Mouse (Mus musculus): ENCODE measurements around the gene Spata31d1a. TPM values are rescaled to one million over a fixed set of nuclear protein-coding genes. Genes with fewer than 3 reads are reported as not detected.
A peak's percentile ranks its signal among the peaks of the same experiment; 100 is the strongest.

The Spata31d1a gene
- polyA plus RNA-seq, 1 experiment from 2014 or later: not detected

DNA sequence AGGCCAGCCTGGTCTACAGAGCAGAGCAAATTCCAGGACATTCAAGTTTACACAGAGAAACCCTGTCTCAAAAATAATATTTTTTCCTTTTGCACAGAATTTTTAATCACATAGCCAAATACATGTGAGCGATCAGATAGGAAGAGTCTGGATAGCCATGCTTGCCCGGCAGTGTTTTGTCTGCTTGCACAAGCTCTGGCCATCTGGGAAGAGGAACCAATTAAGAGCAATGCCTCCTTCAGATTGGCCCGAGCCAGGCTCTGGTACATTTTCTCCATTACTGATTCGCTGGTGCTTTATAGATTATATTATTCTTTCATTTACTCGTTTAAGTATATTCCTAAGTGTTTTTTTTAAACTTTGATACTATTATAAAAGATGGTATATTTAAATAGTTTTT is 42.4 kb downstream of the Spata31d1a start:
- Histone ChIP-seq H3K4me1 (replicated peaks) (peaks cover 4% of the 10 kb centered on the region; the same call in 1 of the 2 replicates), H3K9ac (replicated peaks) (no peak overlapping the region), H3K27me3 (no peaks in the 10 kb centered on the region), H3K27ac (no peak overlapping the region), H3K4me2 (no peak overlapping the region), H3K9me3 (no peaks in the 10 kb centered on the region), H3K36me3 (peaks cover 34% of the 10 kb centered on the region), H3K4me3 (replicated peaks) (no peak overlapping the region)
- ATAC-seq (ENCODE audit: insufficient number of reproducible peaks, insufficient read depth, low FRiP score, low TSS enrichment, low read depth): no peak
- WGBS: 88% methylated on average over 5 of the region's 5 CpGs

DNA sequence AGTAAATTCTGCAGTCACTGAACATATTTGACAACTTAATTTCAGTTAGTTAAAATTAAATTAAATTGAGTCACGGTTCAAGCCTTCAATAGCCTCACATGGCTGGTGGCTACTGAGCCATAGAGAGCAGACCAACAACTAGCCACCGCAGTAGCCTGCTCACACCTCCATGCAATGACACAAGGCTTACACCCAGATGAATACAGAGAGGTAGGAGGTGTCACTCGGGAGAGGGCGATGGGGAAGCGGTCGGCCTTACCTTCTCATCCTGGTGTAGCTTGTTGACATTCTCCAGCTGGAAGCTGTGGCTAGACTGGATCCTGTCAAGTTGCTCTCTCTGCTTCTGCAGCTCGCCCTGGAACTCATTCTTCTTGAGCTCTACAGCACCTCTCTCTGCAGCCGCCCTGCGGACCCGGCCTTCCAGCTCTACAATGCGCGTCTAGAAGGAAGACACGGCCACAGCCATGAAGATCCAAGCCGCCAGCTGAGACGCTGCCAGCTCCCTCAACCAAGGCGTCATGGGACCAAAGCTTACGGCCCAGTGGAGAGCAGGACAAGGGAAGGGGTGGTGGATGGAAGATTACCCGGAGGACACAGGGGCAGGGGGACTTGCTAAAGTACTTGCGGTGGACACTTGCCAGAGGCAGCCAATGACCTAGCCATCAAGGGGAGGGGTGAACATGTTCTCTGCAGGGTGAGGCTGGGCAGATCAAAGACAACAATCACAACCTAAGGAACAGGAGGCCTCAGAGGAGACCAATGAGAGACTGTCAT is 46.0 kb downstream of the Spata31d1a start:
- no peak overlapping the region for H3K4me3 ChIP-seq (replicated peaks)
- ATAC-seq (ENCODE audit: insufficient number of reproducible peaks, insufficient read depth, low FRiP score, low TSS enrichment, low read depth): no peak
- H3K27me3 ChIP-seq: no peaks in the 10 kb centered on the region
- no peak overlapping the region for H3K4me2 ChIP-seq
- H3K9me3 ChIP-seq: no peaks in the 10 kb centered on the region
- no peak overlapping the region for H3K27ac ChIP-seq
- no peak overlapping the region for H3K9ac ChIP-seq (replicated peaks)
- peaks cover 63% of the 10 kb centered on the region for H3K36me3 ChIP-seq
- WGBS: 92% methylated on average over 19 of the region's 19 CpGs
- H3K4me1 ChIP-seq (replicated peaks): peaks cover 4% of the 10 kb centered on the region; the same call in 1 of the 2 replicates

DNA sequence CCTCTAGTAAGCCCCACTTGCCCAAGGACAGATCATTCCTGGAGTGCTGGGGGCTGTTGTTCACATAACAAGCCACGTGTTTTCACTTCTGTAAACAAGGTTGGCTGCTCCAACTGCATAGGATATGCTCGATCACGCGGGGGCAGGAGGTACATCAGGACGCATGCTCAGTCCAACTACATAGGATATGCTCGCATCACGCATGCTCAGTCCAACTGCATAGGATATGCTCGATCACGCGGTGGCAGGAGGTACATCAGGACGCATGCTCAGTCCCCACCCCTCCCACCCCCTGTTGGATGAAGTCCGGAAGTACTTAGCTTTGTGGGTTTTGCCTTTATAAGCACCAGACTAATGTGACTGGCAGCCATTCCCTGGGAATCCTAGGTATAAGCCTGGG is 48.2 kb downstream of the Spata31d1a start:
- no peak for ATAC-seq (ENCODE audit: insufficient number of reproducible peaks, insufficient read depth, low FRiP score, low TSS enrichment, low read depth)
- Histone ChIP-seq H3K9me3 (no peaks in the 10 kb centered on the region), H3K27me3 (no peaks in the 10 kb centered on the region), H3K4me3 (replicated peaks) (no peak overlapping the region), H3K9ac (replicated peaks) (no peak overlapping the region), H3K4me2 (no peak overlapping the region), H3K4me1 (replicated peaks) (no peaks in the 10 kb centered on the region), H3K36me3 (peaks cover 70% of the 10 kb centered on the region), H3K27ac (no peak overlapping the region)
- WGBS: 95% methylated on average over 12 of the region's 12 CpGs

DNA sequence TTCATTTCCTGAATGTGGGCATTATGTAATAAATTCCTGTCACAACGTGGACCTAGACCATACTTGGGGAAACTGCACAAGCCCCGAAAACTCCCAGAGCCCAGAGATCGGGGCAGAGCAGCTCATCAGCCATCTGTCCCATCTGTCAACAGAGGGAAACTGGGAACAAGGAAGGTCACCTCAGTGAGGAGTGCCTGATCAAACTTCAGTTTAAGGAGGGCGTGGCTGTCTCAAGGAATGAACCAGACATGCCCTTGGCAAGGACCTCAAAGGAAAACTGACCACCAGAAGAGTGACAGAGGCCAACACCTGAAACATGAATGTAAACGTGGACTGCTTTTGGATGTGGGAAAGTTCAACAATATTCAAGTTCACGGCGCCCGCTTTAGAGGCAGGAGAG is 48.7 kb downstream of the Spata31d1a start:
- no peaks in the 10 kb centered on the region for H3K9me3 ChIP-seq

DNA sequence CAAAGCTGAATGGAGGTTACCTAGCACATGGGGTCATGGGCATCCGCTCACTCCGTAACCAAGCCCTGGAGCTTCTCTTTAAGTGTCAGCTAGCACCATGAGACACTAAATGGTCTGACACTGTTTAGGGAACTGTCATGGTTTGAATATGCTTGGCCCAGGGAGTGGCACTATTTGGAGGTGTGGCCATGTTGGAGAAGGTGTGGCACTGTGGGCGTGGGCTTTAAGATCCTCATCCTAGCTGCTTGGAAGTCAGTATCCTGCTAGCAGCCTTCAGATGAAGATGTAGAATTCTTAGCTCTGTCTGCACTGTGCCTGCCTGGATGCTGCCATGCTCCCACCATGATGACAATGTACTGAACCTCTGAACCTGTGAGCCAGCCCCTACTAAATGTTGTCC is 49.8 kb downstream of the Spata31d1a start:
- Histone ChIP-seq H3K9me3 (no peaks in the 10 kb centered on the region), H3K27me3 (no peaks in the 10 kb centered on the region), H3K4me2 (no peak overlapping the region), H3K9ac (replicated peaks) (no peak overlapping the region), H3K36me3 (peaks cover 70% of the 10 kb centered on the region), H3K4me3 (replicated peaks) (no peak overlapping the region), H3K27ac (no peak overlapping the region), H3K4me1 (replicated peaks) (peaks cover 6% of the 10 kb centered on the region; the same call in 1 of the 2 replicates)
- ATAC-seq (ENCODE audit: insufficient number of reproducible peaks, insufficient read depth, low FRiP score, low TSS enrichment, low read depth): no peak
- 96% methylated on average over 3 of the region's 3 CpGs for WGBS

More for the DNA sequence above, 48.7 kb downstream of the Spata31d1a start:
- no peak for ATAC-seq (ENCODE audit: insufficient number of reproducible peaks, insufficient read depth, low FRiP score, low TSS enrichment, low read depth)
- Histone ChIP-seq H3K27ac (no peak overlapping the region), H3K4me1 (replicated peaks) (peaks cover 5% of the 10 kb centered on the region; the same call in 1 of the 2 replicates), H3K4me2 (no peak overlapping the region), H3K4me3 (replicated peaks) (no peak overlapping the region), H3K27me3 (no peaks in the 10 kb centered on the region), H3K36me3 (peaks cover 70% of the 10 kb centered on the region), H3K9ac (replicated peaks) (no peak overlapping the region)
- 93% methylated on average over 8 of the region's 8 CpGs for WGBS

DNA sequence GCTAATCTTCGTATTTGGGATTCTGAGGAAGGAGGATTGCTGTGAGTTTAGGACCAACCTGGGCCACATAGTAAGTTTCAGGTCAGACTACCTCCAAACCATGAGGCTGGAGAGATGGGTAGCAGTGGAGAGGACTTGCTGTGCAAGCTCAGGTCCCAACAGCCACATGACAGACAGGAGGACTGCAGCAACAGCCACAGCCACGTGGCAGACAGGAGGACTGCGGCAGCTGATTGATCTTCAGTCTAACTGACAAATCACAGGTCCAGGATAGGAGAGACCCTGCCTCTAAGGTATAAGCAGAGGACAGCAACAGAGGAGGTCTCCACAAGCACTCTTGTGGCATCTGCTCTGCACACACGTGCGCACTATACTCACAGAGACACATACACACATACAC is 52.3 kb downstream of the Spata31d1a start:
- H3K9me3 ChIP-seq: no peaks in the 10 kb centered on the region
- no peak overlapping the region for H3K27ac ChIP-seq
- peaks cover 56% of the 10 kb centered on the region for H3K36me3 ChIP-seq
- no peak for ATAC-seq (ENCODE audit: insufficient number of reproducible peaks, insufficient read depth, low FRiP score, low TSS enrichment, low read depth)
- no peak overlapping the region for H3K4me2 ChIP-seq
- H3K9ac ChIP-seq (replicated peaks): no peak overlapping the region
- H3K4me1 ChIP-seq (replicated peaks): peaks cover 6% of the 10 kb centered on the region; the same call in 1 of the 2 replicates
- H3K27me3 ChIP-seq: no peaks in the 10 kb centered on the region
- 81% methylated on average over 5 of the region's 5 CpGs for WGBS
- H3K4me3 ChIP-seq (replicated peaks): no peak overlapping the region

DNA sequence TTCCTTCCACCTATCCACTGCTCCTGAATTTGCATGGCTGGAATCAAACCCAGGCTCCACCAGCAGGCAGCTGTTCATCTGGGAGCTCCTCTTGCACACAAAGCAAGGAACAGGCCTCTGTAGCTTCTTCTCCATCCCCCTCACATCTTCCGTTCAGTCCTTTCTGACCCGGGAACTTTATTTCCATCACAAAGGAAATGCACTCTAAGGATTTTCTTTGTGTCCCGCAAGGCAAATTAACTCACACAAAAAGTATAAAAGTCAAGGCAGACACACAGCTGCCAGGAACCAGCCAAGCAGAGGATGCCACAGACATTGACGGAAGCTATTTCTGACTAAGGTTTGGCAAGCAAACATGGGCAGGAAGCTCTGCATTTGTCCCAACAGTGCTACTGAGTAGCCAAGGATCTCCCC is 53.1 kb downstream of the Spata31d1a start:
- H3K4me1 ChIP-seq (replicated peaks): peaks cover 6% of the 10 kb centered on the region; the same call in 1 of the 2 replicates
- 69% methylated on average over 4 of the region's 4 CpGs for WGBS
- no peak overlapping the region for H3K4me3 ChIP-seq (replicated peaks)
- H3K9me3 ChIP-seq: no peaks in the 10 kb centered on the region
- peaks cover 48% of the 10 kb centered on the region for H3K36me3 ChIP-seq
- no peaks in the 10 kb centered on the region for H3K27me3 ChIP-seq
- H3K9ac ChIP-seq (replicated peaks): no peak overlapping the region
- no peak overlapping the region for H3K4me2 ChIP-seq
- H3K27ac ChIP-seq: 0 out of 2 replicates have a peak overlapping the region, but pooled peaks have one; percentile 23
- no peak for ATAC-seq (ENCODE audit: insufficient number of reproducible peaks, insufficient read depth, low FRiP score, low TSS enrichment, low read depth)

DNA sequence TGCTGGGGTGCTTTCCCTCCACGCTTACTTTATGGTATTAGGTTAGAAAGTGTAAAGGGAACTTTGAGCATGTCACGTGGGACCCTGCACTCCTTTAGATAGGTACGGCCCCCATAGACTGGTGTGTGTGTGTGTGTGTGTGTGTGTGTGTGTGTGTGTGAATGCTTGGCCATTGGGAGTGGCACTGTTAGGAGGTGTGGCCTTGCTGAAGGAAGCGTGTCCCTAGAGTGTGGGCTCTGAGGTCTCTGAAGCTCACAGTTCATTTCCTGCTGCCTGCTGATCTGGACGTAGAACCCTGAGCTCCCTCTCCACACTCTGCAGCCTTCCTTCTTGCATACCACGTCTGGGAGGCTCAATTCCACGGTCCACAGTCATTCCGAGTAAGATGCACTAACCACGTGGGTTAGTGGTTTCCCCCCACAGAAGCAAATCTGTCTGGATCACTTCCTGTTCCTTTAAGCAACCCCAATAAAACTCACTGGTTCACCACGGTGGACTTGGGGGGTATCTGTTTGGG is 53.8 kb downstream of the Spata31d1a start:
- ATAC-seq (ENCODE audit: insufficient number of reproducible peaks, insufficient read depth, low FRiP score, low TSS enrichment, low read depth): no peak
- no peak overlapping the region for H3K4me2 ChIP-seq
- peaks cover 7% of the 10 kb centered on the region; the same call in 1 of the 2 replicates for H3K4me1 ChIP-seq (replicated peaks)
- 60% methylated on average over 10 of the region's 10 CpGs for whole genome bisulfite sequencing
- no peaks in the 10 kb centered on the region for H3K27me3 ChIP-seq
- no peak overlapping the region for H3K9ac ChIP-seq (replicated peaks)
- H3K36me3 ChIP-seq: peaks cover 43% of the 10 kb centered on the region
- no peak overlapping the region for H3K4me3 ChIP-seq (replicated peaks)
- no peaks in the 10 kb centered on the region for H3K9me3 ChIP-seq
- H3K27ac ChIP-seq: 0 out of 2 replicates have a peak overlapping the region, but pooled peaks have one; percentile 23

DNA sequence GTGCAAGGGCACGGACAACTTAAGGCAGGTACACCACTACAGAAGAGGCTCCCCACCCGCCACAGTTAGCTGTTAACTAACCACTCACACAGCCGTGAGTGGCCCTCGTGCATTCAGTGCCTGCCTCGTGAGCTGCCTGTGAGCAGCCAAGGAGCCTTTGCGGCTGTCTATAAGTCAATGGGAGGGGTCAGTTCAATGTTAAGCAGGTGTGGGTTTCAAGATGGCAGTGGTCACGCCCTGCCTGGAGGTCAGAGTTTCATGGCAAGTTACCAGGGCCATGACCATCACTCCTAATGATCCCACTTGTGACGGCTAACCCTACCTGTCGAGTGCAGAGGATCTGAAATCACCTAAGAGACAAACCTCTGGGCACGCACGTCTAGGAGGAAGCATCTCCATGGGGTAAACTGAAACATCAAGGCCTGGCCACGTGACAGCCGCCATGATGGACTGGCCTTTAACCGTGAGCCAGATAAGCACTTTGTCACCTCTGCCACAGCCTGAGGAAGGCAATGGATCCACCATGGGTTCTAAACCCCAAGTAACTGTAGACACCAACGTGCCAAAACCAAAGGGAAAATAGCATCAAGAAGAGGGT is 54.3 kb downstream of the Spata31d1a start:
- H3K27me3 ChIP-seq: no peaks in the 10 kb centered on the region
- H3K36me3 ChIP-seq: peaks cover 40% of the 10 kb centered on the region
- H3K9me3 ChIP-seq: no peaks in the 10 kb centered on the region
- ATAC-seq (ENCODE audit: insufficient number of reproducible peaks, insufficient read depth, low FRiP score, low TSS enrichment, low read depth): no peak
- H3K9ac ChIP-seq (replicated peaks): no peak overlapping the region
- H3K4me2 ChIP-seq: no peak overlapping the region
- H3K4me1 ChIP-seq (replicated peaks): peaks cover 11% of the 10 kb centered on the region; the same call in 1 of the 2 replicates
- no peak overlapping the region for H3K27ac ChIP-seq
- no peak overlapping the region for H3K4me3 ChIP-seq (replicated peaks)
- WGBS: 89% methylated on average over 15 of the region's 15 CpGs

DNA sequence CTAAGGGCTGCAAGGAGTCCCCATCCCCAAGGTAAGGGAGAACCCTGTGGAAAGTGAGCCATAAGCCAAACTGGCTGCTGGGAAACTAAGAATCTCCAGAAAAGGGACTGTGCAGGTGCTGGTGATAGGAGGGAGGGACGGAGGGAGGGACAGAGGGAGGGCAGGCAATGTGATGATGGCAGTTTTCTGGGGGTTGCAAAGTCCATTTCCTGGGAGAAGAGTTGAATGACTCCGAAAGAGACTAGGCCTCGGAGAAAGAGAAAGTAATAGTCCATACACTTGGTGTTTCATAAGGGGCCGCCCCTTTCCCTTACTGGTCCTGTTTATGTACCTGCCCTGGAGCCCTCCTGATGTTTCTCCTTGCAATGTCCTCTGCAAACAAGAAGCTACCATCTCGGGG is 55.7 kb downstream of the Spata31d1a start:
- no peak overlapping the region for H3K4me2 ChIP-seq
- H3K9me3 ChIP-seq: no peaks in the 10 kb centered on the region
- no peak overlapping the region for H3K27ac ChIP-seq
- no peak for ATAC-seq (ENCODE audit: insufficient number of reproducible peaks, insufficient read depth, low FRiP score, low TSS enrichment, low read depth)
- no peak overlapping the region for H3K9ac ChIP-seq (replicated peaks)
- peaks cover 43% of the 10 kb centered on the region for H3K36me3 ChIP-seq
- H3K4me3 ChIP-seq (replicated peaks): no peak overlapping the region
- peaks cover 11% of the 10 kb centered on the region; the same call in 1 of the 2 replicates for H3K4me1 ChIP-seq (replicated peaks)
- 89% methylated on average over 5 of the region's 5 CpGs for WGBS
- no peaks in the 10 kb centered on the region for H3K27me3 ChIP-seq

DNA sequence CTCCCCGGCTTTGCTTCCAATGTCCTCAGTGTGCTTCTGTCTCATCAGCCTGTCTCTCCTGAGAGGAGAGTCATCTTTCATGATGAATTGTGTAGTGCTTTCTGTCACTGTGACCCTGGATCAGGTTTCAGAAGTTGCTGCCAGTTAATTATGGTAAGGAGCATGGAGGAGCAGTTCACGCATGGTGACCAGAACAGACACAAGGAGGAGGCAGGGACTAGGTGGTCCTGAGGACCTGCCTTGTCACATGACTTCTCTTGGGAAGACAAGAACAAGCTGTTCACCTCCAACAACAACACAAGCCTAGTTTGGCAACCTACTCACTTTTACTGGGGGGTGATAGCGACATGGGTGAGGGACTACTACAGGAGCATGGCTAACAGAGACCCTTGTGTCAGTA is 57.0 kb downstream of the Spata31d1a start:
- no peak for ATAC-seq (ENCODE audit: insufficient number of reproducible peaks, insufficient read depth, low FRiP score, low TSS enrichment, low read depth)
- H3K4me1 ChIP-seq (replicated peaks): peaks cover 11% of the 10 kb centered on the region; the same call in 1 of the 2 replicates
- H3K4me2 ChIP-seq: no peak overlapping the region
- H3K27me3 ChIP-seq: no peaks in the 10 kb centered on the region
- WGBS: 64% methylated on average over 3 of the region's 3 CpGs
- H3K9ac ChIP-seq (replicated peaks): no peak overlapping the region
- H3K36me3 ChIP-seq: peaks cover 43% of the 10 kb centered on the region
- no peaks in the 10 kb centered on the region for H3K9me3 ChIP-seq
- H3K27ac ChIP-seq: no peak overlapping the region
- no peak overlapping the region for H3K4me3 ChIP-seq (replicated peaks)

Data from limb, embryonic 12.5 days (tissue).